Mouse (Mus musculus): Measurements from ENCODE around the gene Slamf1. TPM values are rescaled to one million over a fixed set of nuclear protein-coding genes. Genes with fewer than 3 reads are reported as not detected.

Gene Slamf1
- polyA plus RNA-seq, 1 experiment from 2014 or later: 0.28 TPM

- Histone ChIP-seq H3K4me3 (no peak overlapping the region), H3K36me3 (no peaks in the 10 kb centered on the region), H3K9me3 (no peaks in the 10 kb centered on the region), H3K4me2 (replicated peaks) (no peak overlapping the region), H3K27me3 (replicated peaks) (no peaks in the 10 kb centered on the region), H3K4me1 (no peaks in the 10 kb centered on the region), H3K9ac (no peak overlapping the region), H3K27ac (no peak overlapping the region)
- no peak for ATAC-seq (ENCODE audit: low FRiP score, low read depth)
- 22% methylated on average over 1 of the region's 1 CpGs for WGBS
Observed at GRCm38 (mm10) chr1:171821331-171821730, 54.4 kb downstream of the Slamf1 start.

- 49% methylated on average over 4 of the region's 4 CpGs for WGBS
- H3K36me3 ChIP-seq: no peaks in the 10 kb centered on the region
- H3K4me1 ChIP-seq: no peaks in the 10 kb centered on the region
- ATAC-seq (ENCODE audit: low FRiP score, low read depth): no peak
- H3K9me3 ChIP-seq: no peaks in the 10 kb centered on the region
- H3K4me3 ChIP-seq: no peak overlapping the region
- H3K27me3 ChIP-seq (replicated peaks): no peaks in the 10 kb centered on the region
- H3K27ac ChIP-seq: no peak overlapping the region
- no peak overlapping the region for H3K9ac ChIP-seq
- no peak overlapping the region for H3K4me2 ChIP-seq (replicated peaks)
Observed at GRCm38 (mm10) chr1:171825462-171825861, 58.5 kb downstream of the Slamf1 start.

- Histone ChIP-seq H3K4me1 (no peaks in the 10 kb centered on the region), H3K9me3 (no peaks in the 10 kb centered on the region), H3K4me2 (replicated peaks) (no peak overlapping the region), H3K9ac (no peak overlapping the region), H3K36me3 (no peaks in the 10 kb centered on the region), H3K27me3 (replicated peaks) (no peaks in the 10 kb centered on the region), H3K27ac (no peak overlapping the region), H3K4me3 (no peak overlapping the region)
- ATAC-seq (ENCODE audit: low FRiP score, low read depth): no peak
Observed at GRCm38 (mm10) chr1:171826164-171826563, 59.2 kb downstream of the Slamf1 start.

- H3K9me3 ChIP-seq: no peaks in the 10 kb centered on the region
- no peak overlapping the region for H3K9ac ChIP-seq
- H3K4me1 ChIP-seq: no peaks in the 10 kb centered on the region
- no peaks in the 10 kb centered on the region for H3K36me3 ChIP-seq
- no peak overlapping the region for H3K4me3 ChIP-seq
- no peak for ATAC-seq (ENCODE audit: low FRiP score, low read depth)
- no peaks in the 10 kb centered on the region for H3K27me3 ChIP-seq (replicated peaks)
- no peak overlapping the region for H3K27ac ChIP-seq
- no peak overlapping the region for H3K4me2 ChIP-seq (replicated peaks)
Observed at GRCm38 (mm10) chr1:171827674-171828073, 60.7 kb downstream of the Slamf1 start.

- H3K9me3 ChIP-seq: no peaks in the 10 kb centered on the region
- no peaks in the 10 kb centered on the region for H3K4me1 ChIP-seq
- H3K27me3 ChIP-seq (replicated peaks): no peaks in the 10 kb centered on the region
- 98% methylated on average over 3 of the region's 3 CpGs for WGBS
- ATAC-seq (ENCODE audit: low FRiP score, low read depth): no peak
- H3K4me3 ChIP-seq: no peak within 1 kb of the TSS
- no peaks in the 10 kb centered on the region for H3K36me3 ChIP-seq
- H3K9ac ChIP-seq: no peak within 1 kb of the TSS
- H3K27ac ChIP-seq: no peak within 1 kb of the TSS
- H3K4me2 ChIP-seq (replicated peaks): no peak within 1 kb of the TSS
Observed at GRCm38 (mm10) chr1:171839488-171839887, 72.6 kb downstream of the Slamf1 start, which contains the start of gene Cd84. Gene Cd84, plus strand, starts transcription at chr1:171839697.

GRCm38 (mm10) chr1:171840450-171841023 is 73.6 kb downstream of the Slamf1 start:
- Histone ChIP-seq H3K9me3 (no peaks in the 10 kb centered on the region), H3K27ac (no peak overlapping the region), H3K4me3 (no peak overlapping the region), H3K9ac (no peak overlapping the region), H3K4me2 (replicated peaks) (no peak overlapping the region), H3K27me3 (replicated peaks) (no peaks in the 10 kb centered on the region), H3K4me1 (no peaks in the 10 kb centered on the region), H3K36me3 (no peaks in the 10 kb centered on the region)
- no peak for ATAC-seq (ENCODE audit: low FRiP score, low read depth)
- 84% methylated on average over 4 of the region's 4 CpGs for WGBS

- H3K9ac ChIP-seq: no peak overlapping the region
- no peak overlapping the region for H3K27ac ChIP-seq
- WGBS: 79% methylated on average over 5 of the region's 5 CpGs
- no peaks in the 10 kb centered on the region for H3K4me1 ChIP-seq
- H3K27me3 ChIP-seq (replicated peaks): no peaks in the 10 kb centered on the region
- no peak overlapping the region for H3K4me2 ChIP-seq (replicated peaks)
- ATAC-seq (ENCODE audit: low FRiP score, low read depth): no peak
- no peak overlapping the region for H3K4me3 ChIP-seq
- no peaks in the 10 kb centered on the region for H3K36me3 ChIP-seq
- H3K9me3 ChIP-seq: no peaks in the 10 kb centered on the region
Observed at GRCm38 (mm10) chr1:171845035-171845754, 78.3 kb downstream of the Slamf1 start.

GRCm38 (mm10) chr1:171848201-171848600 is 81.3 kb downstream of the Slamf1 start:
- H3K4me3 ChIP-seq: no peak overlapping the region
- ATAC-seq (ENCODE audit: low FRiP score, low read depth): no peak
- no peak overlapping the region for H3K27ac ChIP-seq
- no peak overlapping the region for H3K9ac ChIP-seq
- no peaks in the 10 kb centered on the region for H3K36me3 ChIP-seq
- no peaks in the 10 kb centered on the region for H3K27me3 ChIP-seq (replicated peaks)
- H3K4me1 ChIP-seq: no peaks in the 10 kb centered on the region
- H3K9me3 ChIP-seq: no peaks in the 10 kb centered on the region
- no peak overlapping the region for H3K4me2 ChIP-seq (replicated peaks)

GRCm38 (mm10) chr1:171848757-171849156 is 81.8 kb downstream of the Slamf1 start:
- Histone ChIP-seq H3K36me3 (no peaks in the 10 kb centered on the region), H3K27ac (no peak overlapping the region), H3K4me1 (no peaks in the 10 kb centered on the region), H3K4me3 (no peak overlapping the region), H3K27me3 (replicated peaks) (no peaks in the 10 kb centered on the region), H3K4me2 (replicated peaks) (no peak overlapping the region), H3K9me3 (no peaks in the 10 kb centered on the region), H3K9ac (no peak overlapping the region)
- 88% methylated on average over 4 of the region's 4 CpGs for WGBS
- no peak for ATAC-seq (ENCODE audit: low FRiP score, low read depth)

GRCm38 (mm10) chr1:171849454-171849853 is 82.5 kb downstream of the Slamf1 start:
- H3K4me2 ChIP-seq (replicated peaks): no peak overlapping the region
- H3K4me3 ChIP-seq: no peak overlapping the region
- no peak overlapping the region for H3K9ac ChIP-seq
- WGBS: 90% methylated on average over 5 of the region's 5 CpGs
- H3K9me3 ChIP-seq: no peaks in the 10 kb centered on the region
- no peak overlapping the region for H3K27ac ChIP-seq
- no peaks in the 10 kb centered on the region for H3K4me1 ChIP-seq
- H3K27me3 ChIP-seq (replicated peaks): no peaks in the 10 kb centered on the region
- H3K36me3 ChIP-seq: no peaks in the 10 kb centered on the region
- ATAC-seq (ENCODE audit: low FRiP score, low read depth): no peak

Other genes starting within 250 kb of the Slamf1 start
- gene Itln1, start 231.8 kb upstream of the Slamf1 start, polyA plus RNA-seq (2016; fragmentation: Nextera tagmentation; extraction: Ambion mirVana): not detected in 2 replicates
- gene Cd244a, start 207.9 kb upstream of the Slamf1 start, polyA plus RNA-seq (2016; fragmentation: Nextera tagmentation; extraction: Ambion mirVana): not detected in 2 replicates
- gene Ly9, start 159.7 kb upstream of the Slamf1 start, polyA plus RNA-seq (2016; fragmentation: Nextera tagmentation; extraction: Ambion mirVana): 0.11 TPM in 1 of 2 replicates, not detected in the other
- not detected in 2 replicates for gene Slamf7, start 114.1 kb upstream of the Slamf1 start, polyA plus RNA-seq (2016; fragmentation: Nextera tagmentation; extraction: Ambion mirVana)
- gene Cd48, start 85.1 kb upstream of the Slamf1 start, polyA plus RNA-seq (2016; fragmentation: Nextera tagmentation; extraction: Ambion mirVana): 0.81 and 1.1 TPM in 2 replicates
- gene Cd84, start 72.6 kb downstream of the Slamf1 start, polyA plus RNA-seq (2016; fragmentation: Nextera tagmentation; extraction: Ambion mirVana): 0.66 and 1.2 TPM in 2 replicates
- gene Gm10521, start 128.5 kb downstream of the Slamf1 start, polyA plus RNA-seq (2016; fragmentation: Nextera tagmentation; extraction: Ambion mirVana): not detected in 2 replicates
- gene Slamf6, start 150.4 kb downstream of the Slamf1 start, polyA plus RNA-seq (2016; fragmentation: Nextera tagmentation; extraction: Ambion mirVana): 0.20 TPM in 1 of 2 replicates, not detected in the other